Mouse (Mus musculus): ENCODE results near the gene Gm13287.
A peak's percentile ranks its signal among the peaks of the same experiment; 100 is the strongest.
"Not testable (repeated sequence)": the region's sequence is repeated elsewhere in the genome, so short reads cannot be mapped to it uniquely, and the experiment has no call there.

Gm13287 gene

DNA sequence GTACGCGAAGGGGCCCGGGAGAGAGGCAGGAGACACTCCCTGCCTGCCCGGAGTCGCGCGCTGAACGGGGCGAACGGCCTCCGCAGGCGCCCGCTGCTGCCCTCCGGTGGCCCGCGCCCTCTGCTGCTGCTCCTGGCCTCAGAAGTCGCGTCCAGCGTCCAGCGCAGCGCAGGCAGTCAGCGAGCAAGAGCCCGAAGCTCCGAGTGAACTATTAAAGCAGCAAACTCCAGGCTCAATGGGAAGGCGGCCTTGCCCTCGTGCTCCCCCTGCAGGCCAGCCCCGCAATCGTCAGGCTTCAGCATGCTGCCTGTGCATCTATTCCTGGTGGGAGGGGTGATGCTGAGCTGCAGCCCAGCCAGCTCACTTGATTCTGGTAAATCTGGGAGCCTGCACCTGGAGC, 6.0 kb upstream of the Gm13287 start, which contains the start of gene Gm13279:
Gm13279 (plus strand) TSS at position 301 of the 400 bp plus-strand sequence.
- not testable (repeated sequence) for DNase-seq (ENCODE audit: low spot score)

GRCm38 (mm10) chr4:88799365-88799764, 3.7 kb upstream of the Gm13287 start, which contains the start of gene Gm13285:
Gene Gm13285 (plus strand): TSS chr4:88799665.
- not testable (repeated sequence) for DNase-seq (ENCODE audit: low spot score)

GRCm38 (mm10) chr4:88805231-88805630, 2.2 kb downstream of the Gm13287 start, which contains the start of gene Gm13288:
Gene Gm13288 (plus strand): TSS chr4:88805531.
- DNase-seq (ENCODE audit: low spot score): not testable (repeated sequence)

- DNase-seq (ENCODE audit: low spot score): peak; percentile 25
Observed at GRCm38 (mm10) chr4:88805761-88806160, 2.7 kb downstream of the Gm13287 start.

DNA sequence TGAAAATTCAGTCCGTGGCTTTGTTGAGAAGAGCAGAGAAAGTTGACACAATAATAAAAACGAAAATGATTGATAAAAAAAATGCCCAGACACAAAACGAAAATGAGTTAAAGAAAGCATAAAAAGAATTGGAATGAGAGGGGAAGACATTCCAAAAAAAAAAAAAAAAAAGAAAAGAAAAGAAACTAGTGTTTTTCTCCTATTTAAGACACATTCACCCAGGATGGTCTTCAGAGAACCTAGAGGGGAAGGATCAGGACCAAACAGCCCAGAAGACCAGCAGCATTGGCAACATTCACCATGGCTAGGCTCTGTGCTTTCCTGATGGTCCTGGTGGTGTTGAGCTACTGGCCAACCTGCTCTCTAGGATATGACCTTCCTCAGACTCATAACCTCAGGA, 12.9 kb downstream of the Gm13287 start, which contains the start of gene Ifna7:
Ifna7 (plus strand) TSS at position 301 of the 400 bp plus-strand sequence.
- no peak for DNase-seq (ENCODE audit: low spot score)

GRCm38 (mm10) chr4:88819659-88820058, 16.6 kb downstream of the Gm13287 start, which contains the start of gene Ifna11:
Gene Ifna11 (plus strand): TSS chr4:88819959.
- DNase-seq (ENCODE audit: low spot score): no peak

DNA sequence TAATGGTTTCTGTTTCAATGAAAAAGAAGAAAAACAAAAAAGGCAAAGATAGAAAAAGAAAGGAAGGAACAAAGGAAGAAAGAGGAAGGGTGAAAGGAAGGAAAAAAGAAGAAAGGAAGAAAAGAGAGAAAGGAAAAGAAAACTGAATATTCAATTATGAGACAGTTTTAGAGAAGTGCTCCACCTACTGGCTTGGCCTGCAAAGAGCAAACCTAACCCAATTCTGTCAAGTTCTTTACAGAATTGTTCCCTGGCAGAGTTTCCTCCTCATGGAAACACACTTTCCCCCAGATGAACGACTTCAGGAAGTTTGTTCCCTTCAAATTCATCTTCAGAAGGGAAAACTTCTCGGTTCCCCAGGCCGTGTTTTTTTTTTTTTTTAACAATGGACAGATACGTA, 19.9 kb downstream of the Gm13287 start:
- DNase-seq (ENCODE audit: low spot score): no peak

DNA sequence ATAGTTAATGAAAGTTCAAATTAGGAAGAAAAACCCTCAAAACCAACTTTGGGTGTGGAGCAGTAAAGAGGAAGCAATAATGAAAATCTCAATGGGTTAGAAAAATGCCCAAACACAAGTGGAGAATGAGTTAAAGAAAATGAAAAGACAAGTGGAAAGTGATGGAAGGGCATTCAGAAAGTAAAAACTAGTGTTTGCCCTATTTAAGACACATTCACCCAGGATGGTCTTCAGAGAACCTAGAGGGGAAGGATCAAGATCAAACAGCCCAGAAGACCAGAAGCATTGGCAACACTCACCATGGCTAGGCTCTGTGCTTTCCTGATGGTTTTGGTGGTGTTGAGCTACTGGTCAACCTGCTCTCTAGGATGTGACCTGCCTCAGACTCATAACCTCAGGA, 24.1 kb downstream of the Gm13287 start, which contains the start of gene Ifna6:
Ifna6 (plus strand) TSS at position 301 of the 400 bp plus-strand sequence.
- DNase-seq (ENCODE audit: low spot score): not testable (repeated sequence)

DNA sequence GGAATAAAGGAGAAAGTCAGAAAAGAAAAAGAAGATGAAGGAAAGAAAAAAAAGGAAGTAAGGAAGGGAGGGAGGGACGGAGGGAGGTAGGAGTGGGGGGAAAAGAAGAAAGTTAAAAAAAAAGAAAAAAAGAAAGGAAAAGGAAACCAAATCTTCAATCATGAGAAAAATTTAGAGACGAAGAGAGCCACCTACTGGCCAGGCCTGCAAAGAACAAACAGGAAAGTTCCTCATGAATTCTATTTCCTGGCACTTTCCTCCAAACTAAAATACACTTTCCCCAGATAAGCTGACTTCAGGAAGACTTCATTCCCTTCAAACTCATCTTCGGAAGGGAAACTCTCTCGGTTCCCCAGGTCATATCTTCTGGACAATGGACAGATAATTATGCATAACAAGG, 27.5 kb downstream of the Gm13287 start:
- DNase-seq (ENCODE audit: low spot score): no peak

- not testable (repeated sequence) for DNase-seq (ENCODE audit: low spot score)
Observed at GRCm38 (mm10) chr4:88835225-88835624, 32.2 kb downstream of the Gm13287 start, which contains the start of gene Ifna5. Gene Ifna5 (plus strand): TSS chr4:88835525.

- DNase-seq (ENCODE audit: low spot score): no peak
Observed at GRCm38 (mm10) chr4:88838828-88839227, 35.8 kb downstream of the Gm13287 start.

DNA sequence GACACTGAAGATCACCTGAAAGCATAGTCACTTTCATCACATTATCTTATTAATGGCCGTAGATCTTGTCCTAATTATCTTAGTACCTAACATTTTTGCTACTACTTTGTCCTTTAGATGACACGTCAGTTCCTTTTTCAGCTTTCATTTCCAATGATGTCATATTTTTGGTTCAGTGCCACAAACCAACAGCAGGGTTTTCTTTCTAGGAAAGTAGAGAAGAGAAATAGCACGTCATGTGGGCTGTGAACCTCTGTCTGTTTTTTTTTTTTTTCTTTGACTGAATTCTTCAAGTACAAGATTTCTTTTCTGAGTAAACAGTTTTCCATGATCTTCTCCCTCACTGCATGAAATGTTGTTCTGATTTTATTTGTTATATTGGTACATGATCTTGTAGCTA, 37.0 kb downstream of the Gm13287 start:
- DNase-seq (ENCODE audit: low spot score): no peak

DNA sequence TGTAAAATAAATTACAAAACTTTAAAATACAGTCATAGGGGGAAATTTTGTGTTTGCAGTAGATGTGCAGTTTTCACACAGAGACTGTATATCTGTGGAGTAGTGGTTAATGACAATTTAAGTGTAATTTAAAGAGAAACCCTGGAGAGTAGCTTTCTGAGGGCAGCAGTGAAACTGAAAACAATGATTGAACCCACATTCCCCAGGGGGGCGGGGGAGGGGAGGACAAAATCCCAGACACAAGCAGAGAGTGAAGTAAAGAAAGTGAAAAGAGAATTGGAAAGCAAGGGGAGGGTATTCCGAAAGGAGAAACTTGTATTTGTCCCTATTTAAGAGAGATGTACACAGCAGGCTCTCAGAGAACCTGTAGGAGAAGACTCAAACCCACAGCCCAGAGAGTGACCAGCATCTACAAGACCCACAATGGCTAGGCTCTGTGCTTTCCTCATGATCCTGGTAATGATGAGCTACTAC, 38.4 kb downstream of the Gm13287 start, which contains the start of gene Ifna4:
Ifna4 (plus strand) TSS at position 424 of the 474 bp plus-strand sequence.
- no peak for DNase-seq (ENCODE audit: low spot score)

GRCm38 (mm10) chr4:88845334-88845733, 42.3 kb downstream of the Gm13287 start:
- no peak for DNase-seq (ENCODE audit: low spot score)

DNA sequence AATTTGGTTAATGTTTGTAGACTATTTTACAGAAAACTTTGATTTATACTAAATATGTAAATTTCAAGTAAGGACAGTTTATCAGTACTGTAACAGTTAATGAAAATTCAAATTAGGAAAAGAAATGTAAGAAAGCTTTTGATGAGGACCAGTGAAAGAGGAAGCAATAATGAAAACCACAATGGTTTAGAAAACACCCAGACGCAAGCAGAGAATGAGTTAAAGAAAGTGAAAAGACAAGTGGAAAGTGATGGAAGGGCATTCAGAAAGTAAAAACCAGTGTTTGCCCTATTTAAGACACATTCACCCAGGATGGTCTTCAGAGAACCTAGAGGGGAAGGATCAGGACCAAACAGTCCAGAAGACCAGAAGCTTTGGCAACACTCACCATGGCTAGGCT, 46.6 kb downstream of the Gm13287 start, which contains the start of gene Ifna1:
Ifna1 (plus strand) TSS at position 390 of the 400 bp plus-strand sequence.
- DNase-seq (ENCODE audit: low spot score): no peak

DNA sequence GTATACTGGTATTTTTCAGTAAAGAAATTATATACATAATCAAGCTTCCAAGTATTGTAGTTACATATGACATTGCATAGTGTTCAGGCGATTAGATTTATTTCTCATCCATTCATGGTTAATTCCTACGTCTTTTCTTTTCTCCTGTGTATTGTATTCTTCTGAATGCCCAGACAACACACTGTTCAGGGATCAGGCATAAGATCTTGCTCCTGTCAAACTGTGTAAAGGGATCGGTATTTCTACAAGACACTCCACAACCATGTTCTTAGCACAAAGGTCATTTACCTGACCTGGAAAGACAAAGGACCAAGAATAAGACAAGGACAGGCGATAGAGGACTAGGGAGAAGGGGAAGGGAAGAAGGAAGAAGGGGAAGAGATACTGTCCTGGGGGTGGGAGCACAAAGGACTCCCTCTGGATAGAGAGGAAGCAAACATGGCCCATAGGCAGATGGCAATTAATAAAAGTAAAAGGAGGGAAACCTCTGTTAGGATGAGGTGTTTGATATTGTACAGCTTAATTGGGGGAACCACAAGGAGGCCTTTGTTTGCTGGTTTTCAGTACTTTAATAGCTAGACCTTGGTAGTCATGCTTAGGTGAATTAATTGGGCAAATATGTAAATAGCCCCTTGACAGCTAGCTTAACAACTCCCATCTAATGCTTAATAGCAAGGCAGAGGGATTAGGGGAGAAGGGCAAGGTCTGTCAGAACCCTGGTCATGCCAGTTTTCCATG, 48.1 kb downstream of the Gm13287 start:
- DNase-seq (ENCODE audit: low spot score): no peak
